Mouse (Mus musculus) heart, embryonic 16.5 days (tissue): ENCODE data around the gene Tmem104. TPM values are rescaled to one million over a fixed set of nuclear protein-coding genes. Genes with fewer than 3 reads are reported as not detected.
A peak's percentile ranks its signal among the peaks of the same experiment; 100 is the strongest.

Experiments
- ATAC-seq: fragments of 200-750 bp; cut with Nextera tagmentation; replicated peaks from 2 replicates; pipeline ENCODE4 v1.8.0; 2017; ENCODE audit warnings: moderate number of reproducible peaks; ENCODE audit not compliant: insufficient read depth, low FRiP score; ENCODE audit errors: extremely low read depth
- H3K27ac ChIP-seq: fragments of 300-500 bp; sonication (generic); 2 replicates; pipeline ENCODE4 v1.5.1; 2014; ENCODE audit warnings: mild to moderate bottlenecking, low read length, control low read depth, moderate library complexity
- H3K27me3 ChIP-seq: fragments of 300-500 bp; sonication (generic); 2 replicates; pipeline ENCODE4 v1.6.1; 2014; ENCODE audit warnings: low read length, mixed read lengths; ENCODE audit not compliant: control insufficient read depth, insufficient read depth
- H3K36me3 ChIP-seq: fragments of 300-500 bp; sonication (generic); 2 replicates; pipeline ENCODE4 v1.6.1; 2014; ENCODE audit not compliant: control insufficient read depth, insufficient read depth
- H3K4me1 ChIP-seq: fragments of 300-500 bp; sonication (generic); 2 replicates; pipeline ENCODE4 v1.6.1; 2014; ENCODE audit warnings: low read length, mixed read lengths; ENCODE audit not compliant: control insufficient read depth, insufficient read depth
- H3K4me2 ChIP-seq: fragments of 300-500 bp; sonication (generic); 2 replicates; pipeline ENCODE4 v1.6.1; 2014; ENCODE audit warnings: low read depth, mild to moderate bottlenecking, control low read depth, low read length
- H3K4me3 ChIP-seq: fragments of 300-500 bp; sonication (generic); 2 replicates; pipeline ENCODE4 v1.5.1; 2014; ENCODE audit warnings: mild to moderate bottlenecking, control low read depth, low read length
- H3K9ac ChIP-seq: fragments of 300-500 bp; sonication (generic); 2 replicates; pipeline ENCODE4 v1.6.1; 2014; ENCODE audit warnings: low read length, control low read depth
- H3K9me3 ChIP-seq: fragments of 300-500 bp; sonication (generic); replicated peaks from 2 replicates; pipeline ENCODE4 v1.6.1; 2016; ENCODE audit warnings: low read length; ENCODE audit not compliant: control insufficient read depth
- WGBS: fragments of 180-500 bp; shearing (Covaris S2); extraction: QIAGEN DNeasy Blood & Tissue Kit; methylation state at CpG from one replicate; pipeline ENCODE4 v1.1.7; 2014; 5-methylcytosine and 5-hydroxymethylcytosine counted together
- polyA plus RNA-seq: library from polyadenylated mRNA; unstranded; fragments of >200 nt; fragmentation: Nextera tagmentation; extraction: Ambion mirVana; gene quantifications from 2 replicates; pipeline ENCODE4 v1.2.1, GENCODE M21; 2015

Tmem104 gene
- polyA plus RNA-seq, 1 experiment from 2014 or later = 6.6 TPM

DNA sequence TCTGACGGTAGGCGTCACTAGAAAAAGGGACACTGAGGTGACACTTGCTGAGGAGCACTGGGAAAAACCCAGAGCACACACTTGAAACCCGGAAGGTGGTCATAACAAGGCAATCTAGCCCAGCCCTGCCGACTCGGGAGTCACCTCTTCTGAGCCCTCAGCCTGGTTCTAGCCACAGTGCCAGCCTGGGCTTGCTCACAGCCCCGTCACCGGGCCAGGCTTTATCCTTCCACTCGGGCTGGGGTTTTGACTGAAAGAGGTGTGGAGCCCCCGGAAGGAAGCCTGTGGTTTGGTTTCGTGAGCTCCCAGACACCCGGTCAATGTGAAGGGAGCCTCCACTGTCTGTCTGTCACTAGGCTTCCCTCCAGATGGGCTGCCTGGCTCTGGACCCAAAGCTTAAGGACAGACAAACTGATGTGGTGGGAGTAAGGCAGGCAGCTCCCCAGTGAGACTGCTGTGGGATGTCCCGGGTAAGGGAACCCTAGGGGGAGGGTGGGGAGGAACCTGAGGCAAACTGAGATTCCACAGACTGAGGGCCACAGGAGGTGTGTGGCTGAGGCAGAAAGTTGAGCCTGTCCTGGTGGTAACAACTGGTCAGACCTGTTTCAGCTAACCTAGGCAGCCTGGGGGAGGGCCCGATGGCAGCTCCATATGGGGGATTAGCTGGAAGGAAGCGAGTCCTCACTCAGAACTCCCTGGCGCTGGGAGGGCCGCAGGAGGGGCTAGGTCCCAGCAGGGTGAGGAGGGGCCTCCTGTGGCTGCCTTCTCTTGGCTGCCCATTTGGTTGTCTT lies 13.5 kb upstream of the Tmem104 start:
- Histone ChIP-seq H3K27me3 (no peaks in the 10 kb centered on the region), H3K36me3 (no peaks in the 10 kb centered on the region), H3K4me2 (peak overlapping the region; percentile 20; the same call in 1 of the 2 replicates), H3K27ac (0 out of 2 replicates have a peak overlapping the region, but pooled peaks have one; percentile 22), H3K4me1 (peaks cover 23% of the 10 kb centered on the region), H3K9ac (peak overlapping the region; percentile 33; the same call in 1 of the 2 replicates), H3K9me3 (no peaks in the 10 kb centered on the region), H3K4me3 (no peak overlapping the region)
- WGBS = 27% methylated on average over 16 of the region's 16 CpGs
- no peak for ATAC-seq

DNA sequence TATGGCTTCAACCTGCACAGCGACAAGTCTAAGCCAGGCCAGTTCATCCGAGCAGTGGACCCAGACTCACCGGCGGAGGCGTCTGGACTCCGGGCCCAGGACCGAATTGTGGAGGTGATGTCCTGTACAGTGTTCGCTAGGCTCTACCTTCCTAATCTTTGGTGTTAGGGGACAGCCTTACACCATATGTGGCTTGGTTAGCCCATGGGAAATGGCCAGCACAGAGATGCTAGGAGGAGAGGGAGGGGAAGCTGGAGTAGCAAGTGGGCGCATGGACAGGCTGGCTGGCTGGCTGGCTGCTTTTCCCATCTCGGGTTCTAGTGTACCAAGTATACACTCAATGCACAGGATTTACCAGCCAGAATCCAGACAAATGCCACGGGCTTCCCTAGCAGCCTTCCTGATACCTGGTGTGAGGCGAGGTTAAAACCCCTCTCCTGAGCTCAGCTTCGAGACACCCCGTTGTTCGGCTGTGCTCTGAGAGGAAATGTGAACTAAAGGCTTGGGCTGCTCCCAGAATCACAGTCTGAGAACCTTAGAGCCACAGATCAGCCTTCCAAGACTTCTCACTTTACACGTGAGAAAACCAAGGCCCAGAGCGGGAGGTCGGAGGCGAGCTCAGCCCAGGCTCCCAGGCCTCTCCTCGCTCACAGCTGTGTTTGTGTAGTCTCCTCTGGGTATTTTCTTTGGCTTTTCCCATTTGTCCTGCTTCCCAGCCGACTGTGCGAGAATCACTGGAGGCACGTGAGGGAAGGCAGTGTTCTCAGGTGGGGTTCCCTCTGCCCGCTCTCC lies 10.7 kb upstream of the Tmem104 start:
- no peaks in the 10 kb centered on the region for H3K9me3 ChIP-seq
- no peak for ATAC-seq
- 75% methylated on average over 24 of the region's 24 CpGs for WGBS
- H3K27ac ChIP-seq = peak overlapping the region; percentile 14; the same call in 1 of the 2 replicates
- H3K4me1 ChIP-seq = peaks cover 23% of the 10 kb centered on the region
- H3K4me3 ChIP-seq = no peak overlapping the region
- H3K9ac ChIP-seq = no peak overlapping the region
- H3K4me2 ChIP-seq = no peak overlapping the region
- H3K36me3 ChIP-seq = no peaks in the 10 kb centered on the region
- H3K27me3 ChIP-seq = no peaks in the 10 kb centered on the region

DNA sequence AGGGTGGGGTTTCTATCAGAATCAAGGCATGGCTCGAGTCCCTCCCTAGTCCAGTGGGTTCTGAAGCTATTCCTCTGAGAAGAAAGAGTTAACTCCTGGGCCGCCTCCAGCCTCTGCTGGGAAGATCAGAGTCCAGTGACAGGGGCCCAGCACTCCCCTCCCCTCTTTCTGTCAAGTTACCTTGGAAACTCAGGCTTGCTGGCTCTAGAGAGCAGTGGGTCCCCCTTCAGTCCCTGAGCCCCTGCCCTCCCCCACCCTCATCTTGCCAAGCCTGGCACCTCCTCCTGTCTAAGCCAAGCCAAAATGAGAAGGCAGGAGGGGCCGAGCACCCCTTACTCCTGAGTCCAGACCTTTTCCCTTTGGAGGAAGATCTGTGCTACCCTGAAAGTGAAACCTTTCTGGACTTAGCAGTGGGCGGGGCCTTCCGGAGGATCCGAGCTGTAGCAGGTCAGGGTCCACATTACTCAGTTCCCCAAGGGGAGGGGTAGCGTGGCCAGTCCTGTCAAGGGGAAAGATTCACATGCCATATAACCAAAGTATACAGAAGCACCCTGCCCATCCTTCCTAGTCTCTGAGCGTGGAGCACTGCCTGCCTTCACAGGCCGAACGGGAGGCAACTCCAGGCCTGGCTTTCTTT lies 9.6 kb upstream of the Tmem104 start:
- H3K4me2 ChIP-seq = no peak overlapping the region
- H3K27me3 ChIP-seq = no peaks in the 10 kb centered on the region
- H3K4me3 ChIP-seq = no peak overlapping the region
- H3K36me3 ChIP-seq = no peaks in the 10 kb centered on the region
- peaks cover 18% of the 10 kb centered on the region for H3K4me1 ChIP-seq
- no peaks in the 10 kb centered on the region for H3K9me3 ChIP-seq
- no peak overlapping the region for H3K9ac ChIP-seq
- no peak for ATAC-seq
- 43% methylated on average over 10 of the region's 10 CpGs for WGBS
- H3K27ac ChIP-seq = no peak overlapping the region

DNA sequence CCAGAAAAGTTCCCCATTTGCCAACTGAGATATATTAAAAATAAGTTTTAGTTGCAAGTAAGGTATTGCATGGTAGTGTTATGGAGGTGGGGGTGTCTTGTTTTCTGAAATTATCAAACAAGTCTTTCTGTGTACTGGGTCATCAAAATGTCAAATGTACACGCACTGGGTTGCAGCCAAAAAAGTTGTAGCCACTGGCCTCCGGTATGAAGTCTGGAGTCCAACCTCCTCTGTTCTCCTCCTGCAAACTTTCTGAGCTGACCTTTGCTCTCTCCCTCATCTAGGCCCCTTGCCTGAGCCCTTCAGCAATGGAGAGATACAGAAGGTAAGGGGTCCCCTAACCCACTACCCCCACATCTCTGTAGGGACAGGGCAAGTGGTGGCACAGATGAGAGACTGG lies 8.5 kb upstream of the Tmem104 start:
- no peaks in the 10 kb centered on the region for H3K9me3 ChIP-seq
- H3K4me1 ChIP-seq = peaks cover 7% of the 10 kb centered on the region; the same call in 1 of the 2 replicates
- H3K9ac ChIP-seq = no peak overlapping the region
- WGBS = 82% methylated on average over 2 of the region's 2 CpGs
- H3K27me3 ChIP-seq = no peaks in the 10 kb centered on the region
- no peak overlapping the region for H3K4me2 ChIP-seq
- no peak for ATAC-seq
- no peaks in the 10 kb centered on the region for H3K36me3 ChIP-seq
- no peak overlapping the region for H3K4me3 ChIP-seq
- no peak overlapping the region for H3K27ac ChIP-seq

DNA sequence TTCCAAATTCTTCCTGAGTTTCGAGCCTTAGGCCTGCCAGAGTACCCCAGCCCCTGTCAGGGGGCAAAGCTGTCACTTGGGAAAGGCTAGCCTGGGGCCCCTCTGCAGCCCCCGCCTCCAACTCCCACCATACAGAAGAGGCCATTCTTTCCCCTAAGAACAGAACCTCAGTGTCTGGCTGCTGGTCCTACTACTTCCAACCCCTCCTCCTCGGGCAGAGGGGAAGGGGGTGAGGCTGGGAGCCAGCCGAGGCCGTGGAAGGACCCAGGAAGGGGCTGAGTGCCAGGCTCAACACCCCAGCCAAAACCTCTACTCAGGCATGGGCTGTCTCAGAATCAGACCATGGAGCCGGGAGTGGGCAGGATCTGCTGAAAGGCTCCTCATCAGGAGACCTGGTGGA lies 8.1 kb upstream of the Tmem104 start:
- no peak overlapping the region for H3K4me2 ChIP-seq
- H3K9ac ChIP-seq = no peak overlapping the region
- ATAC-seq = no peak
- no peaks in the 10 kb centered on the region for H3K36me3 ChIP-seq
- H3K4me3 ChIP-seq = no peak overlapping the region
- no peaks in the 10 kb centered on the region for H3K9me3 ChIP-seq
- peaks cover 4% of the 10 kb centered on the region; the same call in 1 of the 2 replicates for H3K4me1 ChIP-seq
- no peaks in the 10 kb centered on the region for H3K27me3 ChIP-seq
- H3K27ac ChIP-seq = no peak overlapping the region
- 58% methylated on average over 6 of the region's 6 CpGs for WGBS

DNA sequence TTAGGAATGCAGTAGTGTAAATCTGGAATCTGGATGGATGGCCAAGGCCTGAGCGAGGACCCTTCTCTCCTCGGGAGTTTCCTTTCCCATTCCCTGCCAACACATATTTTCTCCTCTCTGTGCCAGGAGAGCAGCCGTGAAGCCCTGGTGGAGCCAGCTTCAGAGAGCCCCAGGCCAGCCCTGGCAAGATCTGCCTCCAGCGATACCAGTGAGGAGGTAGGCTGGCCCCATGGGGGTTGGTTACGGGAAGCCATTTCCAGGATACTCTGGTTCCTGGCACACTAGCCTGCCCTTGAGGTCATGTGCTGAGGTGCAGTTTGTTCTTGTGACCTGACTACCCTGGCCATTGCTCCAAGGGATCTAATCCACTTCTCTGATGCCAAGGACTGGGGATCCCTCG lies 7.4 kb upstream of the Tmem104 start:
- Histone ChIP-seq H3K27ac (no peak overlapping the region), H3K9ac (no peak overlapping the region), H3K27me3 (no peaks in the 10 kb centered on the region), H3K4me3 (no peak overlapping the region), H3K36me3 (no peaks in the 10 kb centered on the region), H3K4me1 (peaks cover 4% of the 10 kb centered on the region; the same call in 1 of the 2 replicates), H3K9me3 (no peaks in the 10 kb centered on the region), H3K4me2 (no peak overlapping the region)
- ATAC-seq = no peak
- WGBS = 72% methylated on average over 6 of the region's 6 CpGs

DNA sequence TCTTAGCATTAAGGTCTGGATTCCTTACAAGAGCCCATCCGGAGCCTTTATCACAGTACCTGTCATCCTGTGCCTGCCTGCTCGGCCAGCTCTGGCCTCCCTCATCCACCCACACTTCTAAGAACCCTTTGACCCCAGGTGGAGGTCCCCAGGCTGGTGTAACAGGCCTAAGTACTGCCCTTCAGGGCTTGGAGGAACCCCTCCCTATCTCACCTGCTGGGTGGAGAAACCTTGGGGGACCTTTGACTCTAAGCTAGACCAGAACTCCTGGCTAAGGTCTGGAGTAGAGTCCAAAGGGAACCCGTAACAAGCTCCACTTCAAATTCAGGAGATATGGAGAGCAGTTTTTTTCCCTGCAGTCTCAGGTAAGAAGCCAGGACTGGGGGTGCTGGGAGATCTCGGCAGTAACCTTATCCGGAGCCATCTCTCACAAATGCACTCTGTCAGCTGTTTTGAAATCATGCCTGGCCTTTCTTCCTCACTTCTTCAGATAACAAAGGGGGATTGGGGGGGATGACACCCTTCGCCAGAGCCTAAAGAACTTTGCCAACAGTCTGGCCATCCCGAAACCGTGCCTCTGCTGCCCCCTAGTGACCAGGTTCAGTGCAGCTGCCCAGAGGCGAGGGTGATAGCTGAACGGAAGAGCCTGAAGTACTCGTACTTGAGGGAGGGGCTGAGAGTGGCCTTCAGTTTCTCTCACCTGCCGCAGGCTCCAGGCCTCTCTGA lies 5.2 kb upstream of the Tmem104 start:
- Histone ChIP-seq H3K4me1 (peaks cover 9% of the 10 kb centered on the region), H3K9me3 (no peaks in the 10 kb centered on the region), H3K4me3 (no peak overlapping the region), H3K27me3 (no peaks in the 10 kb centered on the region), H3K4me2 (no peak overlapping the region), H3K9ac (no peak overlapping the region), H3K36me3 (no peaks in the 10 kb centered on the region), H3K27ac (no peak overlapping the region)
- ATAC-seq = no peak
- WGBS = 16% methylated on average over 12 of the region's 12 CpGs

DNA sequence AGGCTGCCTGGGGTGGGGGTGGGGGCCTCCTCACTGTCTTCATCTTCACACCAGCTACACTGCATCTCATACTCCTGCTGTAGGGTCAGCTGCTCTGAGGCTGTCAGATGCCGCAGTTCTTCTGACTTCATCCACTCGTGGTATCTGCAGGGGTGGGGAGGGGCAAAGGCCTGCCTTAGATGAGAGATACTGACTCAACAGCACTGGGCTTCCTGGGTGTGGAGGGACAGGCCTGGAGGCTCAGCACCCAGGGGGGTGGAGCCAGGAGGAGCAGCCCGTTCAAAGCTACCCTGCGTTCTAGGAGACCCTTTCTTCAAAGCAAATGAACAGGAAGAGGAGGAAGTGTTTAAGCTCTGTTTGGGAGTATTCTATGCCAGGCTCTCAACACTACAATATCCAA lies 2.3 kb upstream of the Tmem104 start:
- H3K4me3 ChIP-seq = no peak overlapping the region
- H3K4me2 ChIP-seq = no peak overlapping the region
- no peak overlapping the region for H3K27ac ChIP-seq
- H3K36me3 ChIP-seq = peaks cover 1% of the 10 kb centered on the region; the same call in 1 of the 2 replicates
- ATAC-seq = no peak
- peaks cover 15% of the 10 kb centered on the region for H3K4me1 ChIP-seq
- no peaks in the 10 kb centered on the region for H3K9me3 ChIP-seq
- WGBS = 21% methylated on average over 4 of the region's 4 CpGs
- H3K27me3 ChIP-seq = no peaks in the 10 kb centered on the region
- no peak overlapping the region for H3K9ac ChIP-seq
